Mouse (Mus musculus) midbrain, postnatal 0 days (tissue): ENCODE results near the gene Map3k6. TPM values are rescaled to one million over a fixed set of nuclear protein-coding genes. Genes with fewer than 3 reads are reported as not detected.

ENCODE experiments used
- ATAC-seq: fragments of 200-750 bp; cut with Nextera tagmentation; 2 replicates; pipeline ENCODE4 v1.8.0; 2017; ENCODE audit warnings: moderate number of reproducible peaks, mild to moderate bottlenecking, moderate TSS enrichment, moderate library complexity; ENCODE audit not compliant: low FRiP score
- DNase-seq: peaks from one replicate; pipeline ENCODE4 v3.0.0-alpha.2; 2015; ENCODE audit warnings: low spot score
- H3K27ac ChIP-seq: fragments of 300-500 bp; sonication (generic); 2 replicates; pipeline ENCODE4 v1.5.1; 2014; ENCODE audit warnings: low read depth, mild to moderate bottlenecking, low read length, mixed read lengths
- H3K27me3 ChIP-seq: fragments of 300-500 bp; sonication (generic); 2 replicates; pipeline ENCODE4 v1.6.1; 2014; ENCODE audit warnings: low read length, control low read depth, mixed read lengths; ENCODE audit not compliant: insufficient read depth
- H3K36me3 ChIP-seq: fragments of 300-500 bp; sonication (generic); 2 replicates; pipeline ENCODE4 v1.6.1; 2014; ENCODE audit warnings: low read length, control low read depth, mixed read lengths; ENCODE audit not compliant: insufficient read depth
- H3K4me1 ChIP-seq: fragments of 300-500 bp; sonication (generic); 2 replicates; pipeline ENCODE4 v1.6.1; 2014; ENCODE audit warnings: mild to moderate bottlenecking, control low read depth, antibody characterized with exemption, low read length, mixed read lengths; ENCODE audit not compliant: insufficient read depth
- H3K4me2 ChIP-seq: fragments of 300-500 bp; sonication (generic); 2 replicates; pipeline ENCODE4 v1.6.1; 2014; ENCODE audit warnings: low read depth, mild to moderate bottlenecking, low read length, mixed read lengths; ENCODE audit not compliant: poor library complexity, severe bottlenecking
- H3K4me3 ChIP-seq: fragments of 300-500 bp; sonication (generic); 2 replicates; pipeline ENCODE4 v1.5.1; 2014; ENCODE audit warnings: low read depth, mild to moderate bottlenecking, low read length, moderate library complexity
- H3K9ac ChIP-seq: fragments of 300-500 bp; sonication (generic); replicated peaks from 2 replicates; pipeline ENCODE4 v1.6.1; 2014; ENCODE audit warnings: mild to moderate bottlenecking, low read length, moderate library complexity, mixed read lengths; ENCODE audit not compliant: poor library complexity, severe bottlenecking
- H3K9me3 ChIP-seq: fragments of 300-500 bp; sonication (generic); 2 replicates; pipeline ENCODE4 v1.6.1; 2016; ENCODE audit warnings: low read length, control low read depth
- CTCF ChIP-seq: IDR thresholded peaks from 2 replicates; pipeline ENCODE4 v1.5.1; 2016; ENCODE audit warnings: antibody characterized with exemption, mild to moderate bottlenecking
- WGBS: fragments of 180-500 bp; shearing (Covaris S2); extraction: QIAGEN DNeasy Blood & Tissue Kit; methylation state at CpG from one replicate; pipeline ENCODE4 v1.1.7; 2014; 5-methylcytosine and 5-hydroxymethylcytosine counted together
- polyA plus RNA-seq: library from polyadenylated mRNA; unstranded; fragments of >200 nt; fragmentation: Nextera tagmentation; extraction: Ambion mirVana; gene quantifications from 2 replicates; pipeline ENCODE4 v1.2.1, GENCODE M21; 2015
- total RNA-seq: library from RNA; depleted of rRNA; stranded (reverse); fragments of >200 nt; gene quantifications from 2 replicates; pipeline ENCODE4 v1.2.3, GENCODE M21; 2014

Gene Map3k6
- total and polyA plus RNA-seq, 2 experiments from 2014 or later: 4.1 to 7.6 TPM

DNA sequence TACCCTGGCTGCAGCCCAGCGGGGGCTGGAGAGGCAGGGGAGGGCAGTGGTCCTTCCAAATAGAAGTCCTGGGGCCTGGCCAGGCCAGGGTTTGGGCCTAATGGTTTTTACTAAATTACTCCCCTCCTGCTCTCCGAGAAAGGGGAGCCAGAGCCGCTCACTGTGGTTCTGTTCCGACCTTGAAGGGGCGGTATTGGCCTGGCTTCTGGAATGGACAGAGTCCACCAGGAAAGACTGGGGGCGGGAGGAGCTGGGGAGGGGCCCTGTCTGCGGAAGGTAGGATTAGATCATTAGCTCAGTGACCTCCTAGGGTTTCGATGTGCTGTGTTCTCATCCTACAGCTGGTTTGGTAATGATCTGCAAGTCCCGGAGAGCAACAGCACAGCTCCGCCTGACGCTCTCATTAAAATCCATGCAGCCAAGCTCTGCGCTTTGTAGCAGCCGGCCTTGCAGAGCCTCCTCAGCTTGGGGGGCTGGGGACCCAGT, 42.8 kb upstream of the Map3k6 start:
- Histone ChIP-seq H3K4me3 (no peak overlapping the region), H3K4me2 (no peak overlapping the region), H3K36me3 (peaks cover 16% of the 10 kb centered on the region), H3K9me3 (no peaks in the 10 kb centered on the region), H3K27me3 (no peaks in the 10 kb centered on the region), H3K9ac (no peak overlapping the region; the same call in 1 of the 2 replicates), H3K4me1 (peaks cover 19% of the 10 kb centered on the region), H3K27ac (peak overlapping the region; percentile 72)
- no peak for ATAC-seq
- DNase-seq: peak; percentile 69
- TF ChIP-seq CTCF: no peak
- 20% methylated on average over 13 of the region's 13 CpGs for WGBS

DNA sequence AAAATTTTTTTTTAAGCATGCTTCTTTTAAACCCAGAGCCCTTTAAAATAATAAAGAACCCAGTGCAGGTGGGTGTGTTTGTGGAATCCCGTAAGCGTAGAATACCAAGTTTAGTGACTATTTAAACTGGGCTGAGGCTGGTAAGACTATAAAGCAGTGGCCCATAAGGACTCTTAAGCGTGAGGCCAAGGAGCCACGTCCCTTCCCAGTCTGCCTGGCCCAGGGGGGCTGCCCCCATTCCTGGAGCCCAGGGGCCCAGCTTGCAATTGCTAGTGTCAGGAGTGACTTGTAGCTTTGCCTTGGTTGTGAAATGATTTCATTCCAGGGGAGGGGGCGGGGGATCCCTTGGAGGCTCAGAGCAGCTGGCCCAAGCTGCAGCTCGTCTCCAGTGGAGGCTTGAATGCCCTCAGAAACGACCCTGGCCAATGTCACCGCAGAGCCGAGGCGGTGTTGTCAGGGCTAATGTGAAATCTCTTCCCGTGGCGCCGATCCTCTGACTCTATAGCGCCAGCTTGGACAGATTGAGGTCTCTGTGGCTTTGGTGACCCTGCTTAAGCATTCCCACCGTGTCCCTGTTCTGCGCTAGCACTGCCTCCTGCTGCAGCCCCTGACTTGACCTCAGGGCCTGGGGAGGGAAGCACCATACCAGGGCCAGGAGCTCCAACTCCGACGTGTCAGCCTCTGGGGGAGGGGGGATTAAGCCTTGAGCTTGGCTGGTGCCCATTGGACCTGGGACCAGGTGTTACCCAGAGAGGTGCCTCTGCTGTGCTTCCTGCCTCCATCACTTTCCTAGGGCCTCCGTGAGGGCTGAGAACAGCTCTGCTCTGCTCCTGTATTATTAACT, 42.1 kb upstream of the Map3k6 start:
- ATAC-seq: no peak
- TF ChIP-seq CTCF: peak; percentile 10; the same call in 1 of the 2 replicates
- peak overlapping the region; percentile 6; the same call in 1 of the 2 replicates for H3K4me2 ChIP-seq
- H3K27me3 ChIP-seq: no peaks in the 10 kb centered on the region
- H3K9me3 ChIP-seq: no peaks in the 10 kb centered on the region
- H3K4me3 ChIP-seq: no peak overlapping the region
- peaks cover 19% of the 10 kb centered on the region for H3K4me1 ChIP-seq
- peak overlapping the region; percentile 72 for H3K27ac ChIP-seq
- peak; percentile 58 for DNase-seq
- H3K36me3 ChIP-seq: peaks cover 14% of the 10 kb centered on the region
- 17% methylated on average over 19 of the region's 19 CpGs for WGBS
- no peak overlapping the region for H3K9ac ChIP-seq

DNA sequence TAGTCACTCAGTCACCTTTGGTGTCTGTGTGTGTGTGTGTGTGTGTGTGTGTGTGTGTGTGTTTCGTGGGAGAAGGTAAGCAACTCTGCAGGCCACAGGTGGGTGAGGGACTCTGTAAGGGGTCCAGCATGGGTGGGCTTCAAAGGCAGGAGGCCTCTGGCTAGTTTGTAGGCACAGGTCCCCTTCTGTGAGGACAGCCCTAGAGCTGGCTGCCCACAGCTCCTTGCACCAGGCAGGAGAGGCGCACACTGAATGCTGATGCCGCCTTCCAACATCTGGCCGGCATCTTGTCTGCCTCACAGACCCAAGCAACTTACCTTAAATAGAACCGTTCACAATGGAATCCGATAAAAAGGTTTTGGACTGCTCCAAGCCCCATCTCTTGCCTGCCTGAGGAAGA, 40.9 kb upstream of the Map3k6 start:
- no peak for TF ChIP-seq CTCF
- no peak overlapping the region for H3K9ac ChIP-seq
- ATAC-seq (no peak), DNase-seq (no peak)
- H3K9me3 ChIP-seq: no peaks in the 10 kb centered on the region
- H3K27ac ChIP-seq: no peak overlapping the region; the same call in 1 of the 2 replicates
- no peaks in the 10 kb centered on the region for H3K27me3 ChIP-seq
- peaks cover 7% of the 10 kb centered on the region for H3K36me3 ChIP-seq
- 70% methylated on average over 6 of the region's 6 CpGs for WGBS
- H3K4me2 ChIP-seq: no peak overlapping the region
- H3K4me3 ChIP-seq: no peak overlapping the region
- peaks cover 19% of the 10 kb centered on the region for H3K4me1 ChIP-seq

DNA sequence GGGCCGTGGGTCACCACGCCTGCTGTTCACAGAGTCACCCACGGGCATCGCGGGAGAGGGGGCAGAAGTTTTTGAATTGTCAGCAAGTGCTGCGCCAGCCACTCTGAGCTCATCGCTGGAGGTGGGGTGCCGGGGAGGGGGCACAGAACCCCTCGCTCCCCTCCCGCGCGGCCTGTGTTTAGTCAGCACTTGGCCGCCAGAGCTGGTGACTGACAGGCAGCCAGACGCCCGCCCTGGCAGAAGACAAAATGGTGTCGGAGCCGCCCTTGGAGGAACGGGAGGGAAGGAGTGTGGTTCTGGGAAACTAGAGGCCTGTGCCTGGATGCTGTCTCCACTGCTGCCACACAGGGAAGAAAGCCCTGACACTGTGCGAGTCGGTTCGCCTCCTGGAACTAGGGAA, 40.3 kb upstream of the Map3k6 start:
- Histone ChIP-seq H3K27me3 (no peaks in the 10 kb centered on the region), H3K4me1 (peaks cover 19% of the 10 kb centered on the region), H3K9me3 (no peaks in the 10 kb centered on the region), H3K4me2 (0 out of 2 replicates have a peak overlapping the region, but pooled peaks have one; percentile 3), H3K27ac (peak overlapping the region; percentile 43), H3K4me3 (no peak overlapping the region), H3K36me3 (peaks cover 6% of the 10 kb centered on the region), H3K9ac (no peak overlapping the region)
- no peak for ATAC-seq
- DNase-seq: peak; percentile 38
- WGBS: 44% methylated on average over 21 of the region's 21 CpGs
- no peak for TF ChIP-seq CTCF

DNA sequence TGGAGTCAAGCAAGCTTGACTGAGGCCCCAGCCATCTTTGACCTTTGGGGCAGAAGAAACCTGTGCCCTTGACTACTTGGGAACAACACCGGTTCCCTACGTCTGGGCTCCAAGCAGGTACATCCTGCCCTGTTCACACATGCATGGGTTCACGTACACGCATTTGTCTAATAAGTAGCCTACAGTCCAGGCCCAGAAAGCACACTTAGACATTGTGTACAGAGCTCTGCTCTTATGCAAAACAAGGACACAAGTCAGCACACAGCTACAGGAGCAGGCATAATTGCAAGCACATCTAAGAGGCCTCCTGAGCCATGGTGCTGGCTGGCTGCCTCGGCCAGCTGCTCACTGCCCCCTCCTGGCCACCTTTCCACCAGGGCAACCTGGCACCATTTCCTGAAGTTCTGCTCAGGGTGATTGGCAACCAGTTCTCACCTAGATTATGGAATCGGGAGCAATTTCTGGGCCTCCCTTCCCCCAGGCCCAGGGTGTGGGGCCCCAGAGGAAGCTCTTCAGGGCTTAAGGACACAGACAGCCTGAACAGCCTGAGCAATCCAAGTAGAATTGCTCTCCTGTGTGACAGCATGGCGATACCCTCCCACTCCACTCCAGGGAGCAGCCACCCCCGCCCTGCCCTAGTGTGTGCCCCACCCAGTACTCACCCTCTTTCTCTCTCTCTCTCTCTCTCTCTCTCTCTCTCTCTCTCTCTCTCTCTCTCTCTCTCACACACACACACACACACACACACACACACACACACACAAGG, 39.4 kb upstream of the Map3k6 start:
- Histone ChIP-seq H3K4me3 (no peak overlapping the region), H3K9ac (no peak overlapping the region), H3K9me3 (no peaks in the 10 kb centered on the region), H3K4me2 (no peak overlapping the region), H3K27me3 (no peaks in the 10 kb centered on the region), H3K4me1 (peaks cover 19% of the 10 kb centered on the region), H3K27ac (peak overlapping the region; percentile 43; the same call in 1 of the 2 replicates), H3K36me3 (peaks cover under 1% of the 10 kb centered on the region; the same call in 1 of the 2 replicates)
- TF ChIP-seq CTCF: peak; percentile 73
- ATAC-seq: no peak
- DNase-seq: peak; percentile 82
- 59% methylated on average over 8 of the region's 8 CpGs for WGBS
